Mouse (Mus musculus) lung, embryonic 15.5 days (tissue): ENCODE measurements around the gene Rnf181. TPM values are rescaled to one million over a fixed set of nuclear protein-coding genes. Genes with fewer than 3 reads are reported as not detected.
A peak's percentile ranks its signal among the peaks of the same experiment; 100 is the strongest.

ENCODE experiments used
- ATAC-seq: fragments of 200-750 bp; cut with Nextera tagmentation; 2 replicates; pipeline ENCODE4 v1.8.0; 2017; ENCODE audit warnings: moderate number of reproducible peaks, borderline replicate concordance; ENCODE audit not compliant: low FRiP score, low TSS enrichment; ENCODE audit errors: extremely low read depth
- H3K27ac ChIP-seq: fragments of 300-500 bp; sonication (generic); 2 replicates; pipeline ENCODE4 v1.5.1; 2015; ENCODE audit warnings: moderate library complexity, mild to moderate bottlenecking, inconsistent platforms
- H3K27me3 ChIP-seq: fragments of 300-500 bp; sonication (generic); 2 replicates; pipeline ENCODE4 v1.6.1; 2015; ENCODE audit warnings: inconsistent platforms
- H3K36me3 ChIP-seq: fragments of 300-500 bp; sonication (generic); 2 replicates; pipeline ENCODE4 v1.6.1; 2015; ENCODE audit warnings: inconsistent platforms
- H3K4me1 ChIP-seq: fragments of 300-500 bp; sonication (generic); 2 replicates; pipeline ENCODE4 v1.6.1; 2015; ENCODE audit warnings: inconsistent platforms
- H3K4me2 ChIP-seq: fragments of 300-500 bp; sonication (generic); 2 replicates; pipeline ENCODE4 v1.6.1; 2015; ENCODE audit warnings: inconsistent platforms, mild to moderate bottlenecking, moderate library complexity
- H3K4me3 ChIP-seq: fragments of 300-500 bp; sonication (generic); 2 replicates; pipeline ENCODE4 v1.5.1; 2015; ENCODE audit warnings: mild to moderate bottlenecking, inconsistent platforms
- H3K9ac ChIP-seq: fragments of 300-500 bp; sonication (generic); 2 replicates; pipeline ENCODE4 v1.6.1; 2015; ENCODE audit warnings: inconsistent platforms
- H3K9me3 ChIP-seq: fragments of 300-500 bp; sonication (generic); 2 replicates; pipeline ENCODE4 v1.6.1; 2016; ENCODE audit warnings: inconsistent platforms
- WGBS: fragments of 180-500 bp; shearing (Covaris S2); methylation state at CpG from one replicate; pipeline ENCODE4 v1.1.7; 2015; 5-methylcytosine and 5-hydroxymethylcytosine counted together
- polyA plus RNA-seq: library from polyadenylated mRNA; unstranded; fragments of >200 nt; fragmentation: Nextera tagmentation; extraction: Ambion mirVana; gene quantifications from 2 replicates; pipeline ENCODE4 v1.2.1, GENCODE M21; 2015

Rnf181 gene
- polyA plus RNA-seq, 1 experiment from 2014 or later: 137 TPM

GRCm38 (mm10) chr6:72315384-72315783, 51.4 kb downstream of the Rnf181 start:
- H3K36me3 ChIP-seq: peaks cover 41% of the 10 kb centered on the region
- WGBS: 67% methylated on average over 2 of the region's 2 CpGs
- H3K4me2 ChIP-seq: no peak overlapping the region
- H3K27ac ChIP-seq: 0 out of 2 replicates have a peak overlapping the region, but pooled peaks have one; percentile 8
- no peak overlapping the region for H3K4me3 ChIP-seq
- ATAC-seq: no peak
- no peaks in the 10 kb centered on the region for H3K9me3 ChIP-seq
- H3K9ac ChIP-seq: no peak overlapping the region
- H3K27me3 ChIP-seq: no peaks in the 10 kb centered on the region
- H3K4me1 ChIP-seq: no peaks in the 10 kb centered on the region

GRCm38 (mm10) chr6:72313124-72313867, 53.5 kb downstream of the Rnf181 start:
- Histone ChIP-seq H3K27ac (no peak overlapping the region), H3K4me3 (no peak overlapping the region), H3K4me2 (no peak overlapping the region), H3K9ac (no peak overlapping the region), H3K27me3 (no peaks in the 10 kb centered on the region), H3K4me1 (no peaks in the 10 kb centered on the region), H3K9me3 (no peaks in the 10 kb centered on the region), H3K36me3 (peaks cover 22% of the 10 kb centered on the region)
- WGBS: 82% methylated on average over 11 of the region's 11 CpGs
- no peak for ATAC-seq

- no peaks in the 10 kb centered on the region for H3K9me3 ChIP-seq
- peaks cover 12% of the 10 kb centered on the region for H3K36me3 ChIP-seq
- H3K27ac ChIP-seq: no peak overlapping the region
- no peak overlapping the region for H3K9ac ChIP-seq
- no peaks in the 10 kb centered on the region for H3K4me1 ChIP-seq
- H3K4me3 ChIP-seq: no peak overlapping the region
- H3K4me2 ChIP-seq: no peak overlapping the region
- no peaks in the 10 kb centered on the region for H3K27me3 ChIP-seq
- no peak for ATAC-seq
- 92% methylated on average over 3 of the region's 3 CpGs for WGBS
Observed at GRCm38 (mm10) chr6:72312198-72312597, 54.6 kb downstream of the Rnf181 start.

Other genes starting within 250 kb of the Rnf181 start
- 25.4 and 27.8 TPM in 2 replicates for gene Atoh8, start 131.4 kb downstream of the Rnf181 start, polyA plus RNA-seq
- 73.4 and 93.8 TPM in 2 replicates for gene Sftpb, start 62.3 kb downstream of the Rnf181 start, polyA plus RNA-seq
- 45.1 and 49.6 TPM in 2 replicates for gene Usp39, start 21.8 kb downstream of the Rnf181 start, polyA plus RNA-seq
- 27.4 and 28.2 TPM in 2 replicates for gene 0610030E20Rik, start 19.6 kb downstream of the Rnf181 start, polyA plus RNA-seq
- gene Tmem150a, start 11.5 kb downstream of the Rnf181 start, polyA plus RNA-seq: 12.1 and 12.2 TPM in 2 replicates
- 34.5 and 37.5 TPM in 2 replicates for gene Vamp5, start 13.5 kb upstream of the Rnf181 start, polyA plus RNA-seq
- 179 and 194 TPM in 2 replicates for gene Vamp8, start 23.7 kb upstream of the Rnf181 start, polyA plus RNA-seq
- 36.5 and 40.0 TPM in 2 replicates for gene Ggcx, start 47.4 kb upstream of the Rnf181 start, polyA plus RNA-seq
- gene Mat2a, start 72.6 kb upstream of the Rnf181 start, polyA plus RNA-seq: 333 and 355 TPM in 2 replicates
- not detected in 2 replicates for gene Sh2d6, start 154.8 kb upstream of the Rnf181 start, polyA plus RNA-seq
- 54.2 and 57.9 TPM in 2 replicates for gene Capg, start 177.4 kb upstream of the Rnf181 start, polyA plus RNA-seq
- 16.2 and 17.7 TPM in 2 replicates for gene Elmod3, start 231.5 kb upstream of the Rnf181 start, polyA plus RNA-seq
- gene Retsat, start 231.5 kb upstream of the Rnf181 start, polyA plus RNA-seq: 18.5 and 18.8 TPM in 2 replicates